Mouse (Mus musculus): ENCODE results near the gene Gcc1. TPM values are rescaled to one million over a fixed set of nuclear protein-coding genes. Genes with fewer than 3 reads are reported as not detected.

Gene Gcc1
- polyA plus RNA-seq, 1 experiment from 2014 or later = 8.8 TPM

DNA sequence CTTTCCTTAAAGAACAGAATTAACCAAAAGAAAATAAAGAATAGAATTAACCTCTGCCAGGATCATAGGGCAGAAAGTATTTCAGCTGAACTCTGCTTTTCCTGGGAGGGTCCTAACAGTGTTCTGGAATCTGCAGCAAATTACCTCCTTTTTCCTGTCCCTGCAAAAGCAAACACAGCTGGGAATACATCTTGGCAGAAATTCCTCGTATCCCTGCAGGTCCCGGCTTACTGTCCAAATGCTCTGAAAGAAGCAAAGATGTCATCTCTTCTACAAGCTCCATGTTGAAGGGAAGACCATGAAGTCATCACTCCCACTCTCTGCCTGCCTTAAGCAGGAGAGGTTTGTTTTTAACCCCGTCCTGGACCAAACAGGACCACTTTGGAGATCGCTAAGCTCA is 11.2 kb downstream of the Gcc1 start:
- ATAC-seq (ENCODE audit: insufficient read depth, low FRiP score, low TSS enrichment) (no peak), DNase-seq (ENCODE audit: low spot score) (no peak)
- 76% methylated on average over 4 of the region's 4 CpGs for WGBS
- Histone ChIP-seq H3K27ac (ENCODE audit: low read depth, low read length) (no peak overlapping the region), H3K4me3 (ENCODE audit: low read depth, low read length) (no peak overlapping the region), H3K36me3 (ENCODE audit: control insufficient read depth, insufficient read depth, low read length) (peaks cover 9% of the 10 kb centered on the region), H3K9ac (ENCODE audit: low read length) (no peak overlapping the region), H3K4me2 (ENCODE audit: low read depth) (no peak overlapping the region), H3K27me3 (ENCODE audit: control insufficient read depth, insufficient read depth, low read length) (no peaks in the 10 kb centered on the region), H3K9me3 (ENCODE audit: control insufficient read depth, low read length) (no peaks in the 10 kb centered on the region), H3K4me1 (ENCODE audit: control insufficient read depth, insufficient read depth, low read length) (peaks cover 16% of the 10 kb centered on the region)

DNA sequence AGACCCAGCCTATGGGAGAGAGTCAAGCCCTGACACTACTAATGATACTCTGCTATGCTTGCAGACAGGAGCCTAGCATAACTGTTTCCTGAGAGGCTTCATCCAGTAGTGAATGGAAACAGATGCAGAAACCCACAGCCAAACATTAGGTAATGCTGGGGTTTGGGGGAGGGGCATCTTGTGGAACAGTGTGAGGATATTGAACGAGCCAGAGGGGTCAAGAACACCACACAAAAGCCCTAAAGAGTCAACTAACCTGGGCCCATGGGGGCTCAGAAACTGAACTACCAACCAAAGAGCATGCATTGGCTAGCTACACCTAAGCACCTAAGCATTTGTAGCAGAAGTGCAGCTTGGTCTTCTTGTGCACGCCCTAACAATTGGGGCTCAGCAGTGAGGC is 17.0 kb downstream of the Gcc1 start:
- no peak overlapping the region for H3K4me2 ChIP-seq (ENCODE audit: low read depth)
- H3K27me3 ChIP-seq (ENCODE audit: control insufficient read depth, insufficient read depth, low read length) = no peaks in the 10 kb centered on the region
- no peak for ATAC-seq (ENCODE audit: insufficient read depth, low FRiP score, low TSS enrichment)
- H3K36me3 ChIP-seq (ENCODE audit: control insufficient read depth, insufficient read depth, low read length) = no peaks in the 10 kb centered on the region
- no peak overlapping the region for H3K4me3 ChIP-seq (ENCODE audit: low read depth, low read length)
- H3K4me1 ChIP-seq (ENCODE audit: control insufficient read depth, insufficient read depth, low read length) = no peaks in the 10 kb centered on the region
- no peak overlapping the region for H3K9ac ChIP-seq (ENCODE audit: low read length)
- H3K9me3 ChIP-seq (ENCODE audit: control insufficient read depth, low read length) = no peaks in the 10 kb centered on the region
- 67% methylated on average over 2 of the region's 2 CpGs for WGBS
- DNase-seq (ENCODE audit: low spot score) = no peak
- no peak overlapping the region for H3K27ac ChIP-seq (ENCODE audit: low read depth, low read length)

DNA sequence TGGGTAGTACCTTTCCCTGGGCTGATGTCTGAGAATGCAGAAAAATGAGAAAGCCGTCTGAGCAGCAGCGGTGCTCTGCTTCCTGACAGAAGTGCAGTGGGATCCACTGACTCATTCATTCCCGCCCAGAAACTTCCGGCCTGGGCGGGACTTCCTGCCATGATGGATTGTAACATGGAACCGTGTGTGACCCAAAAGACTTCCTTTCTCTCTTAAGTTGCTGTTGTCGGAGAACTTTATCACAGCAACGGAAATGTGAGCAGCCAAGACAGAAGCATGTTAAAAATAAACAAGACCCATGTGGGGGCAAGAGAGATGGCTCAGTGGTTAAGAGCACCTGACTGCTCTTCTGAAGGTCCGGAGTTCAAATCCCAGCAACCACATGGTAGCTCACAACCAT is 18.1 kb downstream of the Gcc1 start:
- Histone ChIP-seq H3K27ac (ENCODE audit: low read depth, low read length) (no peak overlapping the region), H3K36me3 (ENCODE audit: control insufficient read depth, insufficient read depth, low read length) (no peaks in the 10 kb centered on the region), H3K9ac (ENCODE audit: low read length) (no peak overlapping the region), H3K9me3 (ENCODE audit: control insufficient read depth, low read length) (no peaks in the 10 kb centered on the region), H3K4me3 (ENCODE audit: low read depth, low read length) (no peak overlapping the region), H3K27me3 (ENCODE audit: control insufficient read depth, insufficient read depth, low read length) (no peaks in the 10 kb centered on the region), H3K4me1 (ENCODE audit: control insufficient read depth, insufficient read depth, low read length) (no peaks in the 10 kb centered on the region), H3K4me2 (ENCODE audit: low read depth) (no peak overlapping the region)
- WGBS = 87% methylated on average over 9 of the region's 9 CpGs
- no peak for ATAC-seq (ENCODE audit: insufficient read depth, low FRiP score, low TSS enrichment)
- no peak for DNase-seq (ENCODE audit: low spot score)

DNA sequence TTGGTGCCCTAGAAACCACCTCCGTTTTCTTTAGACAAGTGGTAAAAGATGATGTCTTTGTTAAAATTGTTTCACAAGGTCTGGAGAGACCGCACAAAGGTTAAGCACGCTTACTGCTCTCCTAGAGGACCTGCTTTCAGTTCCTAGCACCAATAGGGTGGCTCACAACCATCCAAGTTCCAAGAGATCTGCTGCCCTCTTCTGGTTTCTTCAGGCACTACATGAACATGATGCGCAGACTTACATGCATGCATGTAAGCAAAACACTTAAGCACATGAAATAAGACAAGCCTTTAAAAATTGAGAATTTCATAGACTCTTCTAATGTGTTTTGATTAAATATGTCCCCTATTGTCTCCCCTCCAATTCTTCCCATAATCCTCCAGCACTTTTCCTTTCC is 28.4 kb downstream of the Gcc1 start:
- 86% methylated on average over 4 of the region's 4 CpGs for WGBS
- Histone ChIP-seq H3K9me3 (ENCODE audit: control insufficient read depth, low read length) (no peaks in the 10 kb centered on the region), H3K4me2 (ENCODE audit: low read depth) (no peak overlapping the region), H3K4me1 (ENCODE audit: control insufficient read depth, insufficient read depth, low read length) (no peaks in the 10 kb centered on the region), H3K27ac (ENCODE audit: low read depth, low read length) (no peak overlapping the region), H3K4me3 (ENCODE audit: low read depth, low read length) (no peak overlapping the region), H3K9ac (ENCODE audit: low read length) (no peak overlapping the region), H3K36me3 (ENCODE audit: control insufficient read depth, insufficient read depth, low read length) (no peaks in the 10 kb centered on the region), H3K27me3 (ENCODE audit: control insufficient read depth, insufficient read depth, low read length) (no peaks in the 10 kb centered on the region)
- ATAC-seq (ENCODE audit: insufficient read depth, low FRiP score, low TSS enrichment) (no peak), DNase-seq (ENCODE audit: low spot score) (no peak)

DNA sequence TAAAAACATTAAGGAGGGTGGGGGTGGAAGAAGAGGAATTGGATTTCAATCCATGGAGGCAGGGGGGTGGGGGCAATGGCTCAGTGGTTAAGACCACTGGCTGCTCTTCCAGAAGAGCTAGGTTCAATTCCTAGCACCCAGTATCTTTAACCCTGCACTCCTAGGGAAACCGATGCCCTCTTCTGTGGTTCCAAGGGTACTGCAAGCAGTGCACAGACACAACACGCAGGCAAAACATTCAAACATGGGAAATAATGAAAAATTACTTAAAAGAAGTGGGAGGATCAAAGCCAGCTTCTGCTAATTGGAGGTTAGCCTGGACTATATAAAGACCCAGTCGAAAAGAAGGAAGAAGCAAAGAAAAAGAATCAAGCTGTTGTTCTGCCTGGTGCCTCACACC is 29.5 kb downstream of the Gcc1 start:
- Histone ChIP-seq H3K4me1 (ENCODE audit: control insufficient read depth, insufficient read depth, low read length) (no peaks in the 10 kb centered on the region), H3K9ac (ENCODE audit: low read length) (no peak overlapping the region), H3K4me3 (ENCODE audit: low read depth, low read length) (no peak overlapping the region), H3K9me3 (ENCODE audit: control insufficient read depth, low read length) (no peaks in the 10 kb centered on the region), H3K27me3 (ENCODE audit: control insufficient read depth, insufficient read depth, low read length) (no peaks in the 10 kb centered on the region), H3K4me2 (ENCODE audit: low read depth) (no peak overlapping the region), H3K36me3 (ENCODE audit: control insufficient read depth, insufficient read depth, low read length) (no peaks in the 10 kb centered on the region), H3K27ac (ENCODE audit: low read depth, low read length) (no peak overlapping the region)
- no peak for ATAC-seq (ENCODE audit: insufficient read depth, low FRiP score, low TSS enrichment)
- WGBS = 88% methylated on average over 3 of the region's 3 CpGs
- no peak for DNase-seq (ENCODE audit: low spot score)

DNA sequence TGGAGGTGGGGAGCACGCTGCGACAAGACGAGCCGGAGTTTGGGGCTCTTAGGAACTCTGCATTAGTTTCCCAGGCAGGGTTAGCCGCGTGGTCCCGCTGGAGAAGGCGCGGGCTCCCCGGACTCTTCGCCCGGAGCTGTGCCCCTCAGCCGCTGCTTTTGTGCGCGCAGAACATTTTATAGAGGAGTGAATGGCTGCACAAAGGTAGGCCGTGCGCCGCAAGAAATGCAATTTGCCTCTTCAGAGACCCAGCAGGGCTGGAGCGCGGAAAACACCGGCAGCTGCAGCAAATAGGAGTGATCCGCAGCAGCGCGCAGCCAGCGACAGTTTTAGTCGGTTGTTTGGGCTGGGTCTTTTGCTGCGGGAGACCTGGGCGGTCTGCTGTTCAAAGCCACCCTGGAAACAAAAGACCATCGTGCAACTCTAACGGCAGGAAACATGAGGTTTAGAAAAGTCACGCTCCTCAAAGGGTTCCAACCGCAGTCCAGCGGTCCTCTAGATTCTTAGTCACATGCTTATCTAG is 30.4 kb downstream of the Gcc1 start, which contains the start of gene Zfp800:
Zfp800 (minus strand) TSS at position 325 of the 523 bp plus-strand sequence.
- Histone ChIP-seq H3K9me3 (ENCODE audit: control insufficient read depth, low read length) (no peaks in the 10 kb centered on the region), H3K4me2 (ENCODE audit: low read depth) (peak within 1 kb of the TSS; percentile 67), H3K27ac (ENCODE audit: low read depth, low read length) (peak within 1 kb of the TSS; percentile 30; the same call in 1 of the 2 replicates), H3K27me3 (ENCODE audit: control insufficient read depth, insufficient read depth, low read length) (no peaks in the 10 kb centered on the region), H3K9ac (ENCODE audit: low read length) (peak within 1 kb of the TSS; percentile 57), H3K4me1 (ENCODE audit: control insufficient read depth, insufficient read depth, low read length) (no peaks in the 10 kb centered on the region), H3K4me3 (ENCODE audit: low read depth, low read length) (peak within 1 kb of the TSS; percentile 43), H3K36me3 (ENCODE audit: control insufficient read depth, insufficient read depth, low read length) (no peaks in the 10 kb centered on the region)
- WGBS = under 1% methylated on average over 33 of the region's 33 CpGs
- ATAC-seq (ENCODE audit: insufficient read depth, low FRiP score, low TSS enrichment) (peak; percentile 73), DNase-seq (ENCODE audit: low spot score) (peak; percentile 70)

DNA sequence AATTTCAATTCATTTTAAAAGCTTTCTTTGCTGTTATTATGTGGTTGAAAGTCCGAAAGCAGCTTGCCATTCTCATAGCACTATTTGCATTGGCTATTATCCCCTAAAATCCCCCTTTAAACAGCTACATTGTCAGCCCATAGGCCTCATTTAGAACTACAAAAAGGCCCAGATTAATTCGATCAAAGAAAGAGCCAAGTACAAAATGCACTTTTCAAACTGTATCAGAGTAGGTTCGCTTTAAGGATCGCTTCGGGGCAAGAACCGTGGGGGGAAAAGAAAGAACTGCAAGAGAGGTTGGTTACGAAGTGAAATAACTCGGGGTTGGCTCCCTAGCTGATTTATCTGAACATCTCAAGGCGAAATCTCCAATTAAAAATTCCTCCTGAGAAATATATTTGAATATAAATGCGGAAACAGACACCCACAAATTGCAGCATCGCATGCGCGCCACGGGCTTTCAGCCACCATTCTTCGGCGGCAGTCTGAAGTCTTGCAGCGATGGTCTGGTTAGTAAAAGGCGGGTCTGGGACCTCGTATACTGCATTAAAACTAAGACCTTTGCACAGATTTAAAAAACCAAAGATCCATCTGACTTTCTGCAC is 31.2 kb downstream of the Gcc1 start:
- H3K9me3 ChIP-seq (ENCODE audit: control insufficient read depth, low read length) = no peaks in the 10 kb centered on the region
- ATAC-seq (ENCODE audit: insufficient read depth, low FRiP score, low TSS enrichment) = no peak
- peak overlapping the region; percentile 57 for H3K9ac ChIP-seq (ENCODE audit: low read length)
- H3K27ac ChIP-seq (ENCODE audit: low read depth, low read length) = no peak overlapping the region
- DNase-seq (ENCODE audit: low spot score) = peak; percentile 59
- no peaks in the 10 kb centered on the region for H3K27me3 ChIP-seq (ENCODE audit: control insufficient read depth, insufficient read depth, low read length)
- peak overlapping the region; percentile 43 for H3K4me3 ChIP-seq (ENCODE audit: low read depth, low read length)
- H3K36me3 ChIP-seq (ENCODE audit: control insufficient read depth, insufficient read depth, low read length) = no peaks in the 10 kb centered on the region
- peak overlapping the region; percentile 67 for H3K4me2 ChIP-seq (ENCODE audit: low read depth)
- no peaks in the 10 kb centered on the region for H3K4me1 ChIP-seq (ENCODE audit: control insufficient read depth, insufficient read depth, low read length)
- WGBS = 1% methylated on average over 19 of the region's 19 CpGs

DNA sequence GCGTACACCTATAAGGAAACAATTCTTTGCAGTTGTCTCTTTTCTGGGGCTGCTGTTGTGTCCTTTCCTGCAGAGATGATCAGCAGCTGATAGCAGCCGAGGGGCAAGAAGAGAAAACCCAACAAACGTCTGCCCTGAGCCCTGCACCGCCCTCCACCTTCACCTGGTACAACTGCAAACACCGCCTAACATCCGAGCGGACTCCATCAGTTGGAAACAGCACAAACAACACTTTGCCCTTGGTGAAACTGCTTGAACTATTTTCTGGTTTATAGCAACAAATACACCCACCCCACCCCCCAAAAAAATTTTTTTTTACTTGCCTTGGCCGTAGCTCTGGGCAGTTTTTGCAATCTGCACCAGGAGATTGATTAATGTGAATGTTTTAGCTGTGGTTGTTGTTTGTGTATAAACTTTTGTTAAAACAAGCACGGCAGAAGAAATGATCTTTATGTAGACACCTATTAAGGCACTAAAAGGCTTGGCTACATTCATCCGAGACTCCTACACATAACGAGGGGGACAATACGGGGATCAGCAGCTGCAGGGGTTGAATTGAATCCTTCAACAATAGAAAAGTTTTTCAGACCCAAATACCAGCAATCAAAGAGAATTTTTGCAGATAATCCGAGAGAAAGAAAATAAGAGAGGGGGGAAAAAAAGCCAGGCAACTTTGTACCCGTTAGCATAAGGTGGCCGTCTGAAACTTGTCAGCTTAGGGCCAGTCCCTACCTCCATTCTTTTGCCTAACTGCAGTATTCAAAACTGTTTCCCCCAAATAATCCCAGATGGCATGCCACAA is 31.9 kb downstream of the Gcc1 start:
- H3K4me1 ChIP-seq (ENCODE audit: control insufficient read depth, insufficient read depth, low read length) = no peaks in the 10 kb centered on the region
- DNase-seq (ENCODE audit: low spot score) = no peak
- H3K27ac ChIP-seq (ENCODE audit: low read depth, low read length) = no peak overlapping the region
- H3K36me3 ChIP-seq (ENCODE audit: control insufficient read depth, insufficient read depth, low read length) = no peaks in the 10 kb centered on the region
- H3K4me3 ChIP-seq (ENCODE audit: low read depth, low read length) = peak overlapping the region; percentile 43
- no peak overlapping the region for H3K9ac ChIP-seq (ENCODE audit: low read length)
- no peaks in the 10 kb centered on the region for H3K27me3 ChIP-seq (ENCODE audit: control insufficient read depth, insufficient read depth, low read length)
- no peak for ATAC-seq (ENCODE audit: insufficient read depth, low FRiP score, low TSS enrichment)
- no peaks in the 10 kb centered on the region for H3K9me3 ChIP-seq (ENCODE audit: control insufficient read depth, low read length)
- peak overlapping the region; percentile 67 for H3K4me2 ChIP-seq (ENCODE audit: low read depth)
- 23% methylated on average over 15 of the region's 15 CpGs for WGBS

DNA sequence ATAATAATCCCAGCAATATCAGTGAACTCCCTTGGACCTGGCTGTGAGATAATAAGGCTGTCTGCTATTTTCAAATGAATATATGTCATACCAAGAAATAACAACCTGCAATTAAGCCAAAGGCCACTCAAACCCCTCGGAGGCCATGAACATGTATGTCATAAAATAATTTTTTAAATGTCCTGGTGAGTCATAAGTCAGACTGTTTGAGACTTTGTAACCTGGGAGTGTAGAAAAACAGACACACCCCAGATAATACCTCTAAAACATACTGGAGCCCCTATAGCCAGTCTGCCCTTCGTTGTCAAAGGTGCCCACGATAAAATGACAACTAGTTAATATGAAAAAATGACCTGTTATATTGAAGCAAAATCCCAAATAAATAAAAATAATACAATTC is 39.2 kb downstream of the Gcc1 start:
- H3K27ac ChIP-seq (ENCODE audit: low read depth, low read length) = no peak overlapping the region
- no peak for ATAC-seq (ENCODE audit: insufficient read depth, low FRiP score, low TSS enrichment)
- 92% methylated on average over 3 of the region's 3 CpGs for WGBS

More for the DNA sequence above, 39.2 kb downstream of the Gcc1 start:
- Histone ChIP-seq H3K4me1 (ENCODE audit: control insufficient read depth, insufficient read depth, low read length) (no peaks in the 10 kb centered on the region), H3K4me2 (ENCODE audit: low read depth) (no peak overlapping the region), H3K9me3 (ENCODE audit: control insufficient read depth, low read length) (no peaks in the 10 kb centered on the region), H3K4me3 (ENCODE audit: low read depth, low read length) (no peak overlapping the region), H3K27me3 (ENCODE audit: control insufficient read depth, insufficient read depth, low read length) (no peaks in the 10 kb centered on the region), H3K36me3 (ENCODE audit: control insufficient read depth, insufficient read depth, low read length) (no peaks in the 10 kb centered on the region), H3K9ac (ENCODE audit: low read length) (no peak overlapping the region)
- no peak for DNase-seq (ENCODE audit: low spot score)

All from neural tube, embryonic 11.5 days (tissue).